Mouse (Mus musculus): ENCODE data around the gene Rara.
A peak's percentile ranks its signal among the peaks of the same experiment; 100 is the strongest.
"Not testable (repeated sequence)": the region's sequence is repeated elsewhere in the genome, so short reads cannot be mapped to it uniquely, and the experiment has no call there.

Rara gene

DNA sequence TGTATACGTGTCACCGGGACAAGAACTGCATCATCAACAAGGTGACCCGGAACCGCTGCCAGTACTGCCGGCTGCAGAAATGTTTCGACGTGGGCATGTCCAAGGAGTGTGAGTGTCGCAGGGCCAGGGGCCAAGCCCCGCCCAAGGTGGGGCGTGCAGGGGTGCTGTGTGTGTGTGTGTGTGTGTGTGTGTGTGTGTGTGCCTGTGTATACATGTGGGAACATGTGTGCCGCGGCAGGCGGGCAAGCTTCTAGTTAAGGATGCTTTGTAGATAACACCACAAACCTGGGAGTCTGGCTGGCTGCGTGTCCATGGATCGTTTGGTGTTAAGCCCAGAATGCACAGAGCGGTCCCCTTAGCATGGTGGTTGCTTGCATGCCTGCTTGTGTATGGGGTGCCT, 40.5 kb downstream of the Rara start:
- DNase-seq (ENCODE audit: low spot score in 2 of 2) = no peak

- no peak for DNase-seq (ENCODE audit: low spot score in 2 of 2)
Measured at GRCm38 (mm10) chr11:98968716-98969495, 41.3 kb downstream of the Rara start.

DNA sequence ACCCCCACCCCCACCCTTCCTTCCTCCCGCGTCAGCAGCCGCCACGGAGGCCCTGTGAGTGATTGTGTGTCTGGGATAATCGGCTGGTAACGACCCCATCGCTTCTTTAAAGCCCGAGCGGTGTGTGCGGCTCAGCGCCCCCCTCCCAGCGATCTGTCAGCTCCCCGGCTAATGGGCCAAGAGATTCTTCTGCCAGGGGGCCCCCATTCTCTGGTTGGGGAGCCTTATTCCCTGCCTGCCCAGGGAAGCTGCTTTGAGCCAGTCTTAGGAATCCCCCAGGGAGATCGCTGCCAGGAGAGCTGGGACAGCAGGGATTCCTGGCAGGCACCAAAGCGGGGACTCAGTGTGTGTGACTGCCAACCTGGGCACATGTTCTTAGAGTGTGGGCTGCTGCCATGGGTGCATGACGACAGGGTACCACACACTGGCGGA, 41.9 kb downstream of the Rara start:
- DNase-seq (ENCODE audit: low spot score in 2 of 2) = no peak

DNA sequence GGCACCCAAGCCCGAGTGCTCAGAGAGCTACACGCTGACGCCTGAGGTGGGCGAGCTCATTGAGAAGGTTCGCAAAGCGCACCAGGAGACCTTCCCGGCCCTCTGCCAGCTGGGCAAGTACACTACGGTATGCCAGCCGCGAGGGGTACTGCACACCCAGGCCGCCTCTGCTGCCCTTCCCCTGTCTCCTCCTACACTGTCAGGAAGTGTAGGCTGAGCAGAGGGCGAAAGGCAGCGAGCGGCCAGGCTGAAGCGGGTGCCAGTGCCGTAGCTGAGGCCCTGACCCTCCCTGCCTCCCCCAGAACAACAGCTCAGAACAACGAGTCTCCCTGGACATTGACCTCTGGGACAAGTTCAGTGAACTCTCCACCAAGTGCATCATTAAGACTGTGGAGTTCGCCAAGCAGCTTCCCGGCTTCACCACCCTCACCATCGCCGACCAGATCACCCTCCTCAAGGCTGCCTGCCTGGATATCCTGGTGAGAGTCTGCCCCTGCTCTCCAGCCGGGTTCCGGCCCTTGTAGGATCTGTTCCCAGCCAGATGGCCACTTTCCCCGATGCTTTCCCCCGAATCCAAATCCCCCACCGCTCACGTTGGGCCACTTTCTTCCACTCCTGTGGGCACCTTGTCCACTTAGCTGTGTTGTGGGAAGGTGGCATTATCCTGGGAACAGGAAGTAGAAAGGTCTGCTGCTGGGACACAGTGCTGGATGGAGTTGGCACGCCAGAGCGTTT, 42.7 kb downstream of the Rara start:
- DNase-seq (ENCODE audit: low spot score in 2 of 2) = no peak

- DNase-seq (ENCODE audit: low spot score in 2 of 2) = no peak
Measured at GRCm38 (mm10) chr11:98971316-98972031, 43.9 kb downstream of the Rara start.

DNA sequence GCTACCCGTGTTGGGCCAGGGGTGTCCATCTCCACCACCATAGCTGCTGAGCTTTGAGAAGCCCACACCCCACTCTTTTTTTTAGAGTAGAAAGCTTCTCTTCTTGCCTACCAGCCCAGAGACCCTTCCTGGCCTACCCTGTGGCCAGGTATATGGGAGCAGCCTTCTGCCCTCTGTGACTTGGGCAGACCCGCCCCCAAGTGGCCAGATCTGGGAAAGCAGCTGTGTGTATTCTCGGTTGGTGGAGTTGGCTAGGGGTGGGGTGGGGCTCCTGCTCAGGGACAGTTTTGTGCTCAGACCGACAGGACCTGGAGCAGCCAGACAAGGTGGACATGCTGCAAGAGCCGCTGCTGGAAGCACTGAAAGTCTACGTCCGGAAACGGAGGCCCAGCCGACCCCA, 44.6 kb downstream of the Rara start:
- DNase-seq (ENCODE audit: low spot score in 2 of 2) = peak; percentile 79 to 81

DNA sequence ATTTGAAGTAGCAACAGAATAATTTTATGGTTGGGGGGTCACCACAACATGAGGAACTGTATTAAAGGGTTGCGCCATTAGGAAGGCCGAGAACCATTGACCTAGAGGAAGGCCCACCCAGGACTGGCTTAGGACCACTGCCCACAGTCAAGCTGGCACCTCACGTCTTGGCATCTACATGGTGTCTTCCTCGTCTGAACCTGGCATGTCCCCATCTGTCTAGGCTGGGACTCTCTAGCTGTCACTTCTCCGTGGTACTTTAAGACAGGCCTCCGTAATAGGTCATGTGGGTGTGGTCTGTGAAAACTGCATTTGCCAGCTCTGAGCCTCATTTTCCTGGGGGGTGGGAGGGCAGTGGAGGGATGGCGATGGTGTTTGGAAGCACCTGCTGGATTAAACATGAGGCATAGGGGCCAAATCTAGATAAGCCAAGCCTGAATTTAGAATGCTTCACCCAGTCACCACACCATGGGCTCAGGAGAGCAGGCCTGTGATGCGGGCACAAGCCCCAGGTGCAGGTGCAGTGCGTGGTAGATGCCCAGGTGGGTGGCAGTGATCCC, 45.3 kb downstream of the Rara start:
- no peak for DNase-seq (ENCODE audit: low spot score in 2 of 2)

DNA sequence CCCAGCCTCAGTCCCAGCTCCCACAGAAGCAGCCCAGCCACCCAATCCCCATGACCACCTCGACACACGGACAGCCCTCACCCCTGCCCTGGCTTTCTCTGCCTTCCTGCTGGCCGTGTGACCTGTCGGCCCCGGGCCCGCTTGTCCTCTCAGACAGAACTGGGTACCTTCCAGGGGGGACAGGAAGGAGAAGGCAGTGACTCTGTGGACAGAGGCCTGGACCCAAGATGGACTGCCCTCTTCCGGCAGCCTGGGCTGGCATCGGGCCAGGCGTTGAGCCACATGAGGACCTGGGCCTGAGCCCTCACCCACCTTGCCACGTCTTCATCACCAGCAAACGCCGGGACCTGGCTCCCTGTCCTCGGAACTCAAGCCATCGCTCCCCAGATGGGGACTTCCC, 46.0 kb downstream of the Rara start:
- no peak for DNase-seq (ENCODE audit: low spot score in 2 of 2)

DNA sequence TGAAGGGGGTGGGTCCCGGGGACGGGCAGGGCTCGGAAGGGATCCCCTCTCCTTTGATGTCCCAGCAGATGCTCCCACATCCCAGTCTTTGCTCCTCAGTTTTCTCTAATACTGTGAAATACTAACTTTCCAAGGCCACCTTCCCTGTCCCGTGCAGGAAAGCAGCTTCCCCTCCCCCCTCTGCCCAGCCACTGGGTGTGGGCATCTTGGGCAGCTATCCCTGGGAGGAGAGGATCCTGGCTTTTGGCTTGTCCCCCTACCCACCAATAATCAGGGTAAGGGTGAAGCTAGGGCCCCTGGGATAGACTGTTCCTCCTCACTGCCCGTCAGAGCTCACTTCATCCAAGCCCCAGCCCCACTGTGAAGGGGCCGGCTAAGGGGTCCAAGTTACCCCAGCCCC, 46.6 kb downstream of the Rara start:
- no peak for DNase-seq (ENCODE audit: low spot score in 2 of 2)

DNA sequence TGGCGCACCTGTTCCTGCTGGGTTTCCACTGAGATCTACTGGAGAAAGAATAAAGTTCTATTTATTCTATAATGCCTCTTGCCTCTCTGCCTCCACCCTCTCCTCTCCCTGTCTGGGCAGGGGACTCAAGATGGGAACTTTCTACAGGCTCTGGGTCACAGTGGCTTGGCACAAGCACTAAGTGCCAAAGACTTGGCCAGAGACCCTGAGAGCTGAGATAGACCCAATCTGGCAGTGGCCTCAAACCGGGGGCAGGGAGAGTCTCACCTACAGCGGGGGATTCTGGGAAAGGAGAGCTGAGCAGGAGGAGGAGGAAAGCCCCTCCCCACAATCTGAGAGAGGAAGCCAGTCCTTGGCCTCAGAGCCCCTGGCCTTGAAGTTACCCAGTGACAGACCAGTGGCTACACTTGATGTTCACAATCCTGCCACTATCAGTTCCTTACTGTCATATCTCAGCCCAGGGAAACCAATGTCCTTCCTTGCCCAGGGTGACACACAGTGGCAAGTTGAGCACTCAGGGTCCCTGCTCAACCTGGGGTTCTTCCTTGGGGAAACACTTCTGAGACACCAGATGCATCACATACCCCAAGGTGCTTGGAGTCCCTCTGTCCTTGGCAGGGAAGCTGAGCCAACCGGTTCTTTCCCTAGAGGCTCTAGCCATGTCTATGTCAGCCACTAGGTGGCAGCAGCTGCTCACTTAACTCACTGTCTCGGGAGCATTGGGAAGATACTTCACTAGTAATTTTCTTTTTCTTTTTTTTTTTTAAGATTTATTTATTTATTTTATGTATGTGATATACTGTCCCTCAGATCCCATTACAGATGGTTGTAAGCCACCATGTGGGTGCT, 47.5 kb downstream of the Rara start:
- DNase-seq (ENCODE audit: low spot score in 2 of 2) = peak in 1 of 2 experiments; percentile 74

DNA sequence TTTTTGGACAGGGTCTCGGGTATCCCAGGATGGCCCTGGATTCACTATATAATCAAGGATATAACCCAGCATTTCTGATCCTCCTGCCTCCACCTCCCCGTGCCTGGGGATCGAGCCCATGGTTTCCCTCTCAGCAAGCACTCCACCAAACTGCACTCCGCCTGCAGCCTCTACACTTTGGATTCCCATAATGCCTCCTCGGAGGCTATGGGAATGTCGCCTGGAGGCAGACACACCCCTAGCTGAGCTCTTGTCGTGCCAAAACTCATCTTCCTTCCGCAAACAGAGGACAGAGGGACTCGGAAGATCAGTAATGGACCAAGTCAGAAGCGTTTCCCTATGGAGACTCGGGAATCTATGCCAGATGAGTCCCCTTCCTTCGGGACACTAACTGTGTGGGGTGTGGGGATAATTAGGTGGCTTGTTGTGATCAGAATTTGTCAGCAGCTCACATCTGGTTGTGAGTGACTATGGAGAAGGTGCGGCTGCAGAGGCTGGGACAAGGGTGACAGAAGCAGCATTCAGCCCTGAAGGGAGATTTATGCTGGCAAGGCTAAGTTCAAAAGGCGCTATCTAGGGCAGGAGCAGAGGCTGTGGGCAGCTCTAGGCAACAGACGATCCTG, 51.0 kb downstream of the Rara start:
- DNase-seq (ENCODE audit: low spot score in 2 of 2) = no peak

DNA sequence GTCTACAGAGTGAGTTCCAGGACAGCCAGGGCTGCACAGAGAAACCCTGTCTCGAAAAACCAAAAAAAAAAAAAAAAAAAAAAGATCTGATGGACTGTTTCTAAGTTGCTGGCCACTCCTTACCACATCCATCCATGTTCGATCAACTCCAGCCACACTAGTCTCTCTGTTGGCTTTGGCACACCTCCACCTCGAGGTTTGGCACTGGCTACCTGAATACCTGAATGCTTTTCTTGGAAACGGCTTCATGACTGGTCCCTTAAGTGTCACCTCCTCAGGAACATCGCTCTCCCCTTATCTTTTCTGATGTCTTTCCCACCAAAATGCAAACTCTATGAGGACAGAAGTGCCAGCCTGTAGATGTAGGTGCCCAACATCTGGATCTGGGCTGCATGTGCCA, 51.7 kb downstream of the Rara start:
- no peak for DNase-seq (ENCODE audit: low spot score in 2 of 2)

DNA sequence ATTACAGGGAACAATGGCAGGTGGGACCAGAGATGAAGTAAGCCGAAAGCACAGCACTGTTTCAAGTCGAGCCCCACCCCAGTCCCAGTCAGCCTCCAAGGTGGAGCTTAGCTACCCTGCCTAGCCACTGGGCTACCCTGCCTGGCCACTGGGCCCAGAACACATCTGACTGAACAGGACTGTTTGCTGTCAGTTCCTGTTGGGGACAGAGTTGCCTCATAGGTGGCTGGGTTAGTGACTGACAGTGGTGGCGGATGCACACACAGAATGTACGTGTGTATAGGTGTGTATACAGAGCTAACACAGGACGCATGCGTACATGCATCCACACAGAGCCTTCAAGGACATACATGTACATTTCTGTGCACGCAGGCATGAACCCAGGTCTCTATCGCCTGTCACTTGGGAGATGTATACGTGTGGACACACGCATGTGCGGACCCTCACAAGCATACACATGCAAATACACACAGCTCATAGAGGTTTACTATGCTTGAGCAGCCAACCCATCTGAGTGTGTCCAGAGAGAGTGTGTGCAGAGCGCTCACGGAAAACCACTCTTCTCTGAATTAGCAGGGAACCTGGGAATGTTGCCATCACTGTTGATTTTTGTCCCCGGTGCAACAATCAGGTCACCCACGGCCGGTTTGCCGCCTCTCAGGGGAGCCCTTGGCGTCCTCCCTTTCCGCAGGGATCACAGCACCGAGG, 53.8 kb downstream of the Rara start:
- no peak for DNase-seq (ENCODE audit: low spot score in 2 of 2)

GRCm38 (mm10) chr11:98981997-98982772, 54.6 kb downstream of the Rara start:
- DNase-seq (ENCODE audit: low spot score in 2 of 2) = peak in 1 of 2 experiments; percentile 62

DNA sequence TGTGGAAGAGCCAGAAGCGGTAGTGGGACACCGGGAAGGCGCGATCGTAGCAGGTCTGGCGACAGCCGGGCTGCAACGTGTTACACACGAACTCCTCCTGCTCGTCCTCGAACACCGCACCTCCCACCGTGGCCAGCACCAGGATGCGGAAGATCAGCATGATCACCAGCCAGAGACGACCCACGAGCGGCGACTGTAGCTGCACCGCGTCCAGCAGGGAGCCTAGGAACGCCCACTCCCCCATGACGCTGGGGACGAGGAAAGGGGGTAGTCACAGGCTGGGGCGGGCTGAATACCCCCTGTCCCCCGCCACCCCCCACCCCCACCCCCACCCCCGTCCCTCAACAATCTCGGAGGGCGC, 55.1 kb downstream of the Rara start, which contains the start of gene Gjd3:
Gjd3 (minus strand) TSS at position 244 of the 361 bp plus-strand sequence.
- no peak for DNase-seq (ENCODE audit: low spot score in 2 of 2)

GRCm38 (mm10) chr11:98983551-98983950, 55.9 kb downstream of the Rara start:
- no peak for DNase-seq (ENCODE audit: low spot score in 2 of 2)

- DNase-seq (ENCODE audit: low spot score in 2 of 2) = no peak
Measured at GRCm38 (mm10) chr11:98985542-98985941, 57.9 kb downstream of the Rara start.

DNA sequence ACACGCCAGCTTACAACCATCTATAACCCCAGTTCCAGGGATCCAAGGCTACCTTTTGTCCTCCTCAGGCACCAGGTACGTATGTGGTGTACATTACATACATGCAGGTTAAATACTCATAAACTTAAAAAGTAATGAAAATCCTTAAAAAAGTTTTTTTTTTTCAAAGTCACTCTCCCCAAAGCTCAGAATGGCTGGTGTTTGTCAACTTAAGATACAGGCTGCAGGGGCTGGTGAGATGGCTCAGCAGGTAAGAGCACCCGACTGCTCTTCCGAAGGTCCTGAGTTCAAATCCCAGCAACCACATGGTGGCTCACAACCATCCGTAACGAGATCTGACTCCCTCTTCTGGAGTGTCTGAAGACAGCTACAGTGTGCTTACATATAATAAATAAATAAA, 60.6 kb downstream of the Rara start:
- not testable (repeated sequence) for DNase-seq (ENCODE audit: low spot score in 2 of 2)

- no peak for DNase-seq (ENCODE audit: low spot score in 2 of 2)
Measured at GRCm38 (mm10) chr11:98990866-98991265, 63.2 kb downstream of the Rara start.

Data from urinary bladder, postnatal 36 days (tissue).